Mouse (Mus musculus): ENCODE data around the gene Zfp445. TPM values are rescaled to one million over a fixed set of nuclear protein-coding genes. Genes with fewer than 3 reads are reported as not detected.

Zfp445 gene
- polyA plus RNA-seq (2016; fragmentation: Nextera tagmentation; extraction: Ambion mirVana) = 107 and 109 TPM in 2 replicates

DNA sequence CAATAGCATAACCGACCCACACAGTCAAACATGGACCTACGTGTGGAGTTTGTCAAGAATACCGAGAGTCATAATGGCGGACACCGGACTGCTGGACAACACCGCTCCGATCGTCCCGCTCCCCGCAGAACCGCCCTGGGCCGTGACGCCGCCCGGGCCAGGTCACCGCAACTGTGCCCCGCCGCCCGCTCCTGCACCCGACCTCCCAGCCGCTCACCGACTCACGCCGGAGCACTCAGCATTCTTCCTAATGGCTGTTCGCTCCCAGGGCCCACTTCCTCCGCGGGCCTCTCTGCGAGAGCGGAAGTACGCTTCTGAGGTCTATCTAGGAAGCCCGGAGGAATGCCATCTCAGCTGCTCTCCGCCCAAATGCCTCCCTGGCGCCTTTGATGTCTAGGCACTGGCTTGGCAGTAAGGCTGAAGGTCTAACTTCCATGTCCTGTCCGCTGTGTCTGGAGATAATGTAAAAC lies at the start of gene Zfp445:
Gene Zfp445, minus strand, starts transcription at position 310 of the 470 bp plus-strand sequence.
- Histone ChIP-seq H3K9ac (replicated peaks) (peak within 1 kb of the TSS; percentile 93), H3K4me2 (peak within 1 kb of the TSS; percentile 68), H3K36me3 (peaks cover 21% of the 10 kb centered on the region), H3K27ac (peak within 1 kb of the TSS; percentile 75), H3K4me3 (replicated peaks) (peak within 1 kb of the TSS; percentile 78), H3K4me1 (replicated peaks) (peaks cover 7% of the 10 kb centered on the region; the same call in 1 of the 2 replicates), H3K9me3 (peaks cover 26% of the 10 kb centered on the region), H3K27me3 (no peaks in the 10 kb centered on the region)
- peak; percentile 88 for ATAC-seq (ENCODE audit: insufficient number of reproducible peaks, insufficient read depth, low FRiP score, low TSS enrichment, low read depth)
- WGBS = under 1% methylated on average over 34 of the region's 34 CpGs

DNA sequence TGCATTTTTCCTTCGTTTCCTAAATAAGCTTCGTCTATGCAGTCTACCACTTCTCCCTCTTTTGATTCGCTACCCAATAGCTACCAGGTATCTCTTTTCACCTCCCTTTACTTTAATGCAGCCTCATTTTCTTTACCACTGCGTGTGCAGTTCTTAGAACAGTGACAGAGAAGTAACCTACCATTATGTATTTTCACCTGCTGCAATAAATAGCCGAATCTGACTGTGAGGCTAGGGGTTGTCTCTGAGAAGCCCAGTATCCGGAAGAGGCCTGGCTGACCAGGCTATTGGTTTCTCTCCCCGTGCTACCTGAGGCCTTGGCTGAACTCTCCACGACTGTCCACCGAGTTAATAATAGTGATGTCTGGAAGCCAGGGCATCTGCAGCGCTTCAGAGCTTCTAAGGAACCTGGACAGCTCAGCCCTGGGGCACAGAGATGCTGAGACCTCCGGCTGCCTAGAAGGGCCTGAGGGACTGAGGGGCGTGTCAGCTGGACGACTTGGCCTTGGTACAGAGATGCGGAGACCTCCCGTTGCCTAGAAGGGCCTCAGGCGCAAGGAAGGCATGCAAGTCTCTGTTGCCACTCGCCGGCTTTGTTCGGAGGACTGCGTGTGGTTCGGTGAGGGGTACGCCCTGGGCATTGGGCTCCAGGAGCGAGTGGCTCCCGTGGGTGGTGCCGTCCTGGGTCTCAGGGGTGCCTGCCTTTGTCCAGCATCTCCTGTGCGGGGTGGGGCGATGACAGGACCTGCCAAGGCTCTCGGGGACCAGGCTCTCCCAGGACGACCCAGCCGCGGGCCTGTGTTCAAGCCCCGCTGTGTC lies 37.1 kb upstream of the Zfp445 start:
- H3K9ac ChIP-seq (replicated peaks) = peak overlapping the region; percentile 74
- H3K27ac ChIP-seq = no peak overlapping the region
- peak; percentile 95 for ATAC-seq (ENCODE audit: insufficient number of reproducible peaks, insufficient read depth, low FRiP score, low TSS enrichment, low read depth)
- peaks cover 2% of the 10 kb centered on the region; the same call in 1 of the 2 replicates for H3K9me3 ChIP-seq
- peak overlapping the region; percentile 58 for H3K4me3 ChIP-seq (replicated peaks)
- 16% methylated on average over 32 of the region's 32 CpGs for WGBS
- peaks cover 12% of the 10 kb centered on the region for H3K36me3 ChIP-seq
- H3K4me2 ChIP-seq = peak overlapping the region; percentile 72
- no peaks in the 10 kb centered on the region for H3K4me1 ChIP-seq (replicated peaks)
- no peaks in the 10 kb centered on the region for H3K27me3 ChIP-seq

DNA sequence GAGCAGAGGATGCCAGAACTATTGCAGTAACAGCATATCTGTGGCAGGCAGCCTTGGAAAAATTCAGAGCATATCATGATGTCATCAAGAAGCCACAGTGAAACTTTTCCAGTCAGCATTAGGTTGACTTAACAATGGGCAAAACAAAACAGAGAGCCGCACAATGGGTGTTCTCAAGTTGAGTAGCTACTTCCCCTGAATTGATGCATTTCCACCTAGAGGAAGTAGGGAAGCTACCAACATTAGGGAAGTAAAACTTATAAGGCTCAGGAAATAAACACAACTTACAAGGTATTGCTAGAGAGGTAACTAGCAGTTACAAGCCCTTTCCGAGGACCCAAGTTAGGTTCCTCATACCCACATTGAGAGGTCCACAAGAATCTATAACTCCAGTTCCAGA lies 35.2 kb upstream of the Zfp445 start:
- WGBS = 97% methylated on average over 2 of the region's 2 CpGs
- H3K27ac ChIP-seq = no peak overlapping the region
- no peaks in the 10 kb centered on the region for H3K4me1 ChIP-seq (replicated peaks)
- H3K36me3 ChIP-seq = peaks cover under 1% of the 10 kb centered on the region
- H3K9me3 ChIP-seq = 0 out of 2 replicates have a peak, but pooled peaks cover under 1% of the 10 kb centered on the region
- no peak overlapping the region for H3K9ac ChIP-seq (replicated peaks)
- no peaks in the 10 kb centered on the region for H3K27me3 ChIP-seq
- H3K4me3 ChIP-seq (replicated peaks) = no peak overlapping the region
- ATAC-seq (ENCODE audit: insufficient number of reproducible peaks, insufficient read depth, low FRiP score, low TSS enrichment, low read depth) = no peak
- H3K4me2 ChIP-seq = no peak overlapping the region

DNA sequence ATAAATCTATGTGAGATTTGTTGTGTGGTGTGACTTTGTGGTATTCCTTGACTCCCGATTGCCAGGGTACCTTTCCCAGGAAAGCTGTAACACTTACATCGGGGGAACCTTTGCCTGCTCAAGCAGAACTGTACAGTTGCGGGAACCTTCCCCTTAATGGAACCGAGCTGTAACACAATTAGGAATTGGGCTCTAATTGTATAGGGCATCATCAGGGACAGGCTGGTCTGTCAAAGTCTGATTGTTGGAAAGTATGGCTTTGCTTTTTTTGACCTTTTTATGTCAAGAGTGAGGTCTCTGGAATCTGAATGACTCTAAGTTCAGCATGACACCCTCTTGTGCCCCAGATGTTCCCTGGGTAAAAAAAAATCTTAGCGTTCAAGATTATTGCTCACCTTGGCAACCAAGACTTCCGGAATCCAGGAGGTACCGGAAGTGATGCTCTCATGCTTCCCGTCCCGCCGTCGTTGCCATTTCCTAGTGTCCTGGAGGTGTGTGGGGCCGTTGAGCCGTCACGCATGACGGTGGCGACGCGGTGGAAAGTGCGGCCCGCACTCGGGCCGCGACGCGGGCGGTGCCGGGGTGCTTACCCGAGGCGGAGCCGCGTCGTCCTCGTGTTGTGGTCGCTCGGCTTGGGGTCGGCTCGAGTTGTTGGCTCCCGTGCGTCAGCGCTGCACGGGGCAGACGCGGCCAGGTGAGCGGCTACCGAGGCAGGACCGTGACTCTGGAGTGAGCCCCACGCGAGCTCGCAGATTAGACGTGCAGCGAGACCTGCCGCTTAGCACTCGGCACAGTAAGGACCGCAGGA lies 20.8 kb upstream of the Zfp445 start:
- Histone ChIP-seq H3K27me3 (no peaks in the 10 kb centered on the region), H3K27ac (peak overlapping the region; percentile 23; the same call in 1 of the 2 replicates), H3K9ac (replicated peaks) (peak overlapping the region; percentile 79), H3K9me3 (0 out of 2 replicates have a peak, but pooled peaks cover 6% of the 10 kb centered on the region), H3K4me1 (replicated peaks) (peaks cover 6% of the 10 kb centered on the region; the same call in 1 of the 2 replicates), H3K4me2 (peak overlapping the region; percentile 71), H3K36me3 (peaks cover 22% of the 10 kb centered on the region; the same call in 1 of the 2 replicates), H3K4me3 (replicated peaks) (peak overlapping the region; percentile 76)
- ATAC-seq (ENCODE audit: insufficient number of reproducible peaks, insufficient read depth, low FRiP score, low TSS enrichment, low read depth) = peak; percentile 66
- 7% methylated on average over 54 of the region's 54 CpGs for WGBS

DNA sequence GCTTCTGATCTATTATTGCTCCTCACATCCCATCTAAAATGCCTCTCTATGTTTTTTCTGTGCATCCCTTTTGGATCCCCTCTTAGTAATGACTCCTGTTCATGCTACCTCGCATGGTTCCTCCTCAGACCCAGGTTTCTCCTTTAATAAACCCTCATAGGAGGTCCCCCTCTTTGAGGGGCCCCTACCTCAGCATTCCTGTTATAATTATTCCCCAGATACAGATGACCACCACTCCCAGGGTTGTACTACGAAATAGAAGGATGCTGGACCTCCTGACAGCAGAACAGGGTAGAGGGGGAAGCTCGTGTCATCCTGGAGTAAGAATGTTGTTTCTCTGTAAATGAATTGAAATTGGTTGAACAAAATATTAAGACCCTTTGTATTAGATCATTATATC lies 19.6 kb upstream of the Zfp445 start, which contains the start of gene Zkscan7:
Gene Zkscan7, plus strand, starts transcription at position 301 of the 400 bp plus-strand sequence.
- Histone ChIP-seq H3K9ac (replicated peaks) (no peak within 1 kb of the TSS), H3K27me3 (no peaks in the 10 kb centered on the region), H3K4me1 (replicated peaks) (peaks cover 6% of the 10 kb centered on the region; the same call in 1 of the 2 replicates), H3K9me3 (0 out of 2 replicates have a peak, but pooled peaks cover 6% of the 10 kb centered on the region), H3K27ac (no peak within 1 kb of the TSS), H3K36me3 (peaks cover 14% of the 10 kb centered on the region; the same call in 1 of the 2 replicates), H3K4me2 (peak within 1 kb of the TSS; percentile 71), H3K4me3 (replicated peaks) (peak within 1 kb of the TSS; percentile 76)
- no peak for ATAC-seq (ENCODE audit: insufficient number of reproducible peaks, insufficient read depth, low FRiP score, low TSS enrichment, low read depth)
- WGBS = 82% methylated on average over 3 of the region's 3 CpGs

DNA sequence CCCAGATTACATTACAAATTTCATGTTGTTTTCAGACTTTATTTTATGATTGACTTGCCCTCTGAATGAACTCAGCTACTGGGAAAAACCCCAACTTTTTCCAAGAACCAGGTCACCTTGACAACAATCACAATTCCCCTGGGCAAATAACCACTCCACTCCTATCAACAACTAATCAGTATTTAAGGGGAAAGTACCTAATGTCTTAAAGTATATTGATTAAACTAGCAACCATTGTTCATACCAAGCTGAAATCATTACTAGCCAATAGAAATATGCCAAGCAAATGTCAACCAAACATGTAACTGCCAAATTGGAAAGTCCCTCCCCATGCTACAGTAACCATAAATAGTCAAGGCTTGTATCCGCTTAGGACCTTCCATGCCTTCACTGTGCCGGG lies 9.3 kb upstream of the Zfp445 start:
- 89% methylated on average over 2 of the region's 2 CpGs for WGBS
- H3K9ac ChIP-seq (replicated peaks) = no peak overlapping the region
- ATAC-seq (ENCODE audit: insufficient number of reproducible peaks, insufficient read depth, low FRiP score, low TSS enrichment, low read depth) = no peak
- no peak overlapping the region for H3K27ac ChIP-seq
- H3K27me3 ChIP-seq = no peaks in the 10 kb centered on the region
- H3K4me3 ChIP-seq (replicated peaks) = no peak overlapping the region
- no peak overlapping the region for H3K4me2 ChIP-seq
- H3K9me3 ChIP-seq = peaks cover 4% of the 10 kb centered on the region; the same call in 1 of the 2 replicates
- no peaks in the 10 kb centered on the region for H3K36me3 ChIP-seq
- no peaks in the 10 kb centered on the region for H3K4me1 ChIP-seq (replicated peaks)

DNA sequence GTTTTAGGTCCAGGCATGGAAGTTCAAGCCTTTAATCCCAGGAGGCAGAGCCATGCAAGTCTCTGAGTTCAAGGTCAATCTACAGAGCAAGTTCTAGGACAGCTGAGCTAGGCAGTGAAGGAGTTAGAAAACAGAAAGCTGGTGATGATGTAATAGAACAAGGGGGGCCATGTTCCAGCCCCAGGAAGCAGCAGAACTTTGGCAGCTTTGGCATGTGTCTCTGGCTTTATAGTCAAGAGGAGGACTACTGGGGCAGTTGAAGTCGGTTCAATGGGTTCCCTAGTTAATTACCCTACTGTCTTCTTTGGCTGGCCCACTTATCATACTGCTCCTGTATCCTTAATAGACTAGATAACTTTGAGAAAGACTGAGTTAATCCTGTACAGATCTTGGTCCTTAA lies 8.8 kb upstream of the Zfp445 start:
- WGBS = 63% methylated on average over 1 of the region's 1 CpGs
- H3K4me1 ChIP-seq (replicated peaks) = no peaks in the 10 kb centered on the region
- no peak overlapping the region for H3K4me3 ChIP-seq (replicated peaks)
- H3K9ac ChIP-seq (replicated peaks) = no peak overlapping the region
- no peaks in the 10 kb centered on the region for H3K27me3 ChIP-seq
- no peak overlapping the region for H3K27ac ChIP-seq
- peaks cover 4% of the 10 kb centered on the region; the same call in 1 of the 2 replicates for H3K9me3 ChIP-seq
- no peaks in the 10 kb centered on the region for H3K36me3 ChIP-seq
- no peak for ATAC-seq (ENCODE audit: insufficient number of reproducible peaks, insufficient read depth, low FRiP score, low TSS enrichment, low read depth)
- H3K4me2 ChIP-seq = no peak overlapping the region

DNA sequence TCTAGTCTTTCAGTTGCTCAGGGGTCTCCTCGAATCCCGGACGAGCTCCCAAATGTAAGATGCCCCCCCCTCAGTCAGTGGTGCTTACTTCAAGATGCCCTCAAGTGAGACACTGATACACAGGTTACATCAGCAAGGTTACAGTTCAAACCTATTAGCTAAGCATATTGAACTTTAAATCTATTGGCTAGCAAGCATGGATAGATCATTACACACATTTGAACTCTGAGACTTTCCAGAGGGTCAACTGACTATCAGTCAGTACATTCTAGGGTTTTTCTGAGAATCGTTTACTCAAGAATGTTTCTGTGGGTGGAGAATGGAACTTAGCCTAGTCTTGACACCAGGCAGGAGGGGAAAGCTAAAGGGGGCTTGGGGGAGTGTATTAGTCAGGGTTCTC lies 6.8 kb upstream of the Zfp445 start:
- no peaks in the 10 kb centered on the region for H3K4me1 ChIP-seq (replicated peaks)
- H3K27me3 ChIP-seq = no peaks in the 10 kb centered on the region
- H3K9me3 ChIP-seq = peaks cover 4% of the 10 kb centered on the region; the same call in 1 of the 2 replicates
- no peak overlapping the region for H3K4me3 ChIP-seq (replicated peaks)
- H3K4me2 ChIP-seq = no peak overlapping the region
- no peak for ATAC-seq (ENCODE audit: insufficient number of reproducible peaks, insufficient read depth, low FRiP score, low TSS enrichment, low read depth)
- no peak overlapping the region for H3K9ac ChIP-seq (replicated peaks)
- H3K36me3 ChIP-seq = no peaks in the 10 kb centered on the region
- 82% methylated on average over 4 of the region's 4 CpGs for WGBS
- H3K27ac ChIP-seq = no peak overlapping the region

DNA sequence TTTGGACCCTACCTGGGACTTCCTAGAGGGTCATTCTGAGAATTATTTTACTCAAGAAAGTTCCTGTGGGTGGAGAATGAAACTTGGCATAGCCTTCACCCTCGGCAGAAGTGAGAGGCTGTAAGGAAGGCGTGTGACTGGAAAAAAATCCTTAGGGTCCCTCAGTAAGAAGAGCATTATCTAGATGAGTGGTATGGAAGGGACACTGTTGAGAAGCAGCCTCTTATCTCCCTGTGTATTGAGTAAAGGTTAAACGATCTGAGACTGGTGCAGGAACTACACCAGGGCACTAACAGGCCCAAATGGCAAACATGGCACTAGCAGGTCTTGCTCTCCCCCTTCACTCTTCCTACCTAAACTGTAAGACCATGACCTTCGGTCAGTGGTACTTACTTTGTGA lies 386 bp upstream of the Zfp445 start:
- 93% methylated on average over 4 of the region's 4 CpGs for WGBS

DNA sequence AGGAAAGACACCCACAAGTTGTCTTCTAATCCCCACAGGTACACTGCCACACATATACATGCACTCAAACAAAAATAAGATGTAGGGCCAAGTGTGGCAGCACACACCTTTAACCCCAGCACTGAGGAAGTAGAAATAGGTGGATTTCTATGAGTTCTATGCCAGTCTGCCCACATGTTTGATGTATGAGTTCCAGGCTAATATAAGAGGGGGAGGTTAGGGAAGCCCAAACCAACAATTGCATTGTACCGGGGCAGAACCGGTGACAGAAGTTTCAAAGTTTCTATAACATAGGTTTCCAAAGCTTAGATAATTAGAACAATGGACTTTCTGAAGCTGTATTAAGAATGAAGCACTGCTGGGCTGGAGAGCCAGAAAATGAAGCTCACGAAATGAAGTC lies 958 bp downstream of the Zfp445 start:
- H3K9me3 ChIP-seq = peaks cover 31% of the 10 kb centered on the region
- 63% methylated on average over 3 of the region's 3 CpGs for whole genome bisulfite sequencing
- ATAC-seq (ENCODE audit: insufficient number of reproducible peaks, insufficient read depth, low FRiP score, low TSS enrichment, low read depth) = no peak
- peaks cover 7% of the 10 kb centered on the region; the same call in 1 of the 2 replicates for H3K4me1 ChIP-seq (replicated peaks)
- H3K9ac ChIP-seq (replicated peaks) = peak overlapping the region; percentile 93
- no peaks in the 10 kb centered on the region for H3K27me3 ChIP-seq
- H3K36me3 ChIP-seq = peaks cover 30% of the 10 kb centered on the region
- H3K4me2 ChIP-seq = peak overlapping the region; percentile 68
- H3K27ac ChIP-seq = no peak overlapping the region
- peak overlapping the region; percentile 78 for H3K4me3 ChIP-seq (replicated peaks)

More for the DNA sequence above, 386 bp upstream of the Zfp445 start:
- peak overlapping the region; percentile 47 for H3K4me2 ChIP-seq
- peak overlapping the region; percentile 78 for H3K4me3 ChIP-seq (replicated peaks)
- peaks cover 17% of the 10 kb centered on the region for H3K36me3 ChIP-seq
- 0 out of 2 replicates have a peak overlapping the region, but pooled peaks have one; percentile 93 for H3K9ac ChIP-seq (replicated peaks)
- H3K27ac ChIP-seq = no peak overlapping the region
- peaks cover 7% of the 10 kb centered on the region; the same call in 1 of the 2 replicates for H3K4me1 ChIP-seq (replicated peaks)
- H3K27me3 ChIP-seq = no peaks in the 10 kb centered on the region
- H3K9me3 ChIP-seq = peaks cover 22% of the 10 kb centered on the region
- ATAC-seq (ENCODE audit: insufficient number of reproducible peaks, insufficient read depth, low FRiP score, low TSS enrichment, low read depth) = no peak
